Mouse (Mus musculus): Measurements from ENCODE around the gene Stab1. TPM values are rescaled to one million over a fixed set of nuclear protein-coding genes. Genes with fewer than 3 reads are reported as not detected.

The Stab1 gene
- polyA plus RNA-seq, 1 experiment from 2014 or later = 26.4 TPM

DNA sequence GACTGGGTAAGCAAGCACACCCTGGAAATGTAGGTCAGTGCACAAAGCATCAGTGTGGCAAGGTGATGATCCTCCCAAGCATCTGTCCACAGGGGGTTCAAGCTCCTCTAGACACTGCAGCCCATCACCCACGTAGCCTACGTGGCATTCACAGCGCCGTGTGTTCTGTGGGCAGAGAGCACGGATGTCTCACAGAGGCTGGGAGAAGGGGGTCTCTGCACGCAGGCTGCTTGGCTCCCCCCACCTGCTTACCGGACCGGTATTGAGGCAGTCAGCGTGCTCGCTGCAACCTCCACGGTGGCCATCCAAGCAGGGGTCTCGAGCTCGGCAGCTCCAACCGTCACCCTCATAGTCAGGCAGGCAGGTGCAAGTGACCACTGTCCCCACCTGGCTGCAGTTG, 27.4 kb downstream of the Stab1 start:
- no peak overlapping the region for H3K4me2 ChIP-seq (ENCODE audit: low read length)
- WGBS = 92% methylated on average over 14 of the region's 14 CpGs
- no peak for ATAC-seq (replicated peaks; ENCODE audit: low FRiP score, low read depth)

GRCm38 (mm10) chr14:31140141-31140540, 28.3 kb downstream of the Stab1 start:
- H3K4me1 ChIP-seq (replicated peaks; ENCODE audit: insufficient read depth, low read length) = no peaks in the 10 kb centered on the region
- no peak overlapping the region for H3K27ac ChIP-seq
- H3K9me3 ChIP-seq (replicated peaks; ENCODE audit: low read length) = no peaks in the 10 kb centered on the region
- peaks cover 50% of the 10 kb centered on the region for H3K36me3 ChIP-seq (ENCODE audit: insufficient read depth, low read length)
- no peak overlapping the region for H3K4me2 ChIP-seq (ENCODE audit: low read length)
- no peak overlapping the region for H3K9ac ChIP-seq (ENCODE audit: low read depth, low read length)
- ATAC-seq (replicated peaks; ENCODE audit: low FRiP score, low read depth) (no peak), DNase-seq (ENCODE audit: low spot score) (no peak)
- 88% methylated on average over 15 of the region's 15 CpGs for WGBS
- no peak overlapping the region for H3K4me3 ChIP-seq (replicated peaks; ENCODE audit: low read depth, low read length)
- H3K27me3 ChIP-seq (ENCODE audit: insufficient read depth, low read length) = no peaks in the 10 kb centered on the region
- TF ChIP-seq CTCF (IDR thresholded peaks at IDR 0.05; ENCODE audit: low read depth) = no peak

More for the DNA sequence above, 27.4 kb downstream of the Stab1 start:
- no peak overlapping the region for H3K4me3 ChIP-seq (replicated peaks; ENCODE audit: low read depth, low read length)
- TF ChIP-seq CTCF (IDR thresholded peaks at IDR 0.05; ENCODE audit: low read depth) = no peak
- peaks cover 41% of the 10 kb centered on the region for H3K36me3 ChIP-seq (ENCODE audit: insufficient read depth, low read length)
- H3K27ac ChIP-seq = no peak overlapping the region
- H3K27me3 ChIP-seq (ENCODE audit: insufficient read depth, low read length) = no peaks in the 10 kb centered on the region
- DNase-seq (ENCODE audit: low spot score) = no peak
- no peak overlapping the region for H3K9ac ChIP-seq (ENCODE audit: low read depth, low read length)
- no peaks in the 10 kb centered on the region for H3K9me3 ChIP-seq (replicated peaks; ENCODE audit: low read length)
- H3K4me1 ChIP-seq (replicated peaks; ENCODE audit: insufficient read depth, low read length) = no peaks in the 10 kb centered on the region

DNA sequence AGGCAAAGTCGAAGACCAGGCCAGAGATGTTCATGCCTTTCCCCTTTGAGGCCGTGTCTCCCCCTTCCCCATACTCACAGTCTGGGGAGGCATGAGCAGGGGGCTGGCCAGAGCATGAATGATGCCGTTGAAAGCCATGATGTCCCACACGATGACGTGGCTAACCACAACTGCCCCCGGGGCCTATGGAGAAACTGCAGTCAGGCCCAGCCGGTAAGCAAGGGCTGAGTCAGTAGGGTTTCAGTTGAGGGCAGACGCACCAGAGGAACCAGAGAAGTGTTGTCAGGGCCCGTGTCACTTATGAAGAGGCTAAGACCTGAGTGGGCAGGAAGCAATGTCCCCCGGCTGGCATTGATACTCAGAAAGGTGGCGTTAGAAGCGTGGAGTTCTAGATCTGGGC, 28.8 kb downstream of the Stab1 start:
- Histone ChIP-seq H3K4me2 (ENCODE audit: low read length) (no peak overlapping the region), H3K4me1 (replicated peaks; ENCODE audit: insufficient read depth, low read length) (no peaks in the 10 kb centered on the region), H3K27me3 (ENCODE audit: insufficient read depth, low read length) (no peaks in the 10 kb centered on the region), H3K4me3 (replicated peaks; ENCODE audit: low read depth, low read length) (no peak overlapping the region), H3K9ac (ENCODE audit: low read depth, low read length) (no peak overlapping the region), H3K36me3 (ENCODE audit: insufficient read depth, low read length) (peaks cover 50% of the 10 kb centered on the region), H3K27ac (no peak overlapping the region), H3K9me3 (replicated peaks; ENCODE audit: low read length) (no peaks in the 10 kb centered on the region)
- ATAC-seq (replicated peaks; ENCODE audit: low FRiP score, low read depth) = no peak
- TF ChIP-seq CTCF (IDR thresholded peaks at IDR 0.05; ENCODE audit: low read depth) = no peak
- DNase-seq (ENCODE audit: low spot score) = no peak
- 84% methylated on average over 12 of the region's 12 CpGs for whole genome bisulfite sequencing

- Histone ChIP-seq H3K36me3 (ENCODE audit: insufficient read depth, low read length) (peaks cover 50% of the 10 kb centered on the region), H3K9ac (ENCODE audit: low read depth, low read length) (no peak overlapping the region), H3K4me2 (ENCODE audit: low read length) (no peak overlapping the region), H3K27me3 (ENCODE audit: insufficient read depth, low read length) (no peaks in the 10 kb centered on the region), H3K4me3 (replicated peaks; ENCODE audit: low read depth, low read length) (no peak overlapping the region), H3K4me1 (replicated peaks; ENCODE audit: insufficient read depth, low read length) (no peaks in the 10 kb centered on the region), H3K27ac (no peak overlapping the region), H3K9me3 (replicated peaks; ENCODE audit: low read length) (no peaks in the 10 kb centered on the region)
- no peak for TF ChIP-seq CTCF (IDR thresholded peaks at IDR 0.05; ENCODE audit: low read depth)
- 86% methylated on average over 9 of the region's 9 CpGs for WGBS
- DNase-seq (ENCODE audit: low spot score) (no peak), ATAC-seq (replicated peaks; ENCODE audit: low FRiP score, low read depth) (no peak)
Measured at GRCm38 (mm10) chr14:31138897-31139429, 29.5 kb downstream of the Stab1 start.

DNA sequence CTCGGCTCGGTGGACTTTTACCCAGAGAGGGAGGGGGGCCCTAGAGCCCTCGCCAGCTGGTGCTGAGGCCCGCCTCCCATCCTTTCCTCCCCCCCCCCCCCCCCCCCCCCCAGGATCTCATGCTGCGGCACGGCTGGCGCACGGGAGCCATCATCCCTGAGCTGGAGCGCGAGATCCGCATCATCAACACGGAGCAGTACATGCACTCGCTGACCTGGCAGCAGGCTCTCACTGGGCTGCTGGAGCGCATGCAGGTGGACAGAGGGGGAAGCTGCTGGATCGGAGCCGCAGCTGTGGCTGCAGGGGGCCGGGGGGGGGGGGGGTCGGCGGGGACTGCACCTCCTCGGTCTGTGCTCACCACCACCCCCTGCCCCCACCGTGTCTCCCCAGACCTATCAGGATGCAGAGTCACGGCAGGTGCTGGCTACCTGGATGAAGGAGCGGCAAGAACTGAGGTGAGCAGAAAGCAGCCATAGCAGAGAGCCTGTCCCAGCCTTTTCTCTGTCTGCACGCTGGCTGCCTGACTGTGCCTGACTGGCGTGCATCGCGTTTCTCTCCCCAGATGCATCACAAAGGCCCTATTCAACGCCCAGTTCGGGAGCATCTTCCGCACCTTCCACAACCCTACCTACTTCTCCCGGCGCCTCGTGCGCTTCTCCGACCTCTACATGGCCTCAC, 30.1 kb downstream of the Stab1 start:
- ATAC-seq (replicated peaks; ENCODE audit: low FRiP score, low read depth) (peak; percentile 47; the same call in 1 of the 2 replicates), DNase-seq (ENCODE audit: low spot score) (no peak)
- no peak for TF ChIP-seq CTCF (IDR thresholded peaks at IDR 0.05; ENCODE audit: low read depth)
- Histone ChIP-seq H3K4me2 (ENCODE audit: low read length) (no peak overlapping the region), H3K36me3 (ENCODE audit: insufficient read depth, low read length) (peaks cover 50% of the 10 kb centered on the region), H3K4me1 (replicated peaks; ENCODE audit: insufficient read depth, low read length) (peaks cover under 1% of the 10 kb centered on the region; the same call in 1 of the 2 replicates), H3K27me3 (ENCODE audit: insufficient read depth, low read length) (no peaks in the 10 kb centered on the region), H3K4me3 (replicated peaks; ENCODE audit: low read depth, low read length) (no peak overlapping the region), H3K9ac (ENCODE audit: low read depth, low read length) (no peak overlapping the region), H3K27ac (0 out of 2 replicates have a peak overlapping the region, but pooled peaks have one; percentile 68), H3K9me3 (replicated peaks; ENCODE audit: low read length) (no peaks in the 10 kb centered on the region)
- WGBS = 76% methylated on average over 26 of the region's 35 CpGs

- DNase-seq (ENCODE audit: low spot score) = peak; percentile 49
- TF ChIP-seq CTCF (IDR thresholded peaks at IDR 0.05; ENCODE audit: low read depth) = no peak
- Histone ChIP-seq H3K4me2 (ENCODE audit: low read length) (no peak overlapping the region), H3K27me3 (ENCODE audit: insufficient read depth, low read length) (no peaks in the 10 kb centered on the region), H3K9me3 (replicated peaks; ENCODE audit: low read length) (no peaks in the 10 kb centered on the region), H3K9ac (ENCODE audit: low read depth, low read length) (no peak overlapping the region), H3K27ac (peak overlapping the region; percentile 68), H3K4me3 (replicated peaks; ENCODE audit: low read depth, low read length) (no peak overlapping the region), H3K4me1 (replicated peaks; ENCODE audit: insufficient read depth, low read length) (peaks cover 6% of the 10 kb centered on the region), H3K36me3 (ENCODE audit: insufficient read depth, low read length) (peaks cover 48% of the 10 kb centered on the region)
- WGBS = 57% methylated on average over 11 of the region's 11 CpGs
- ATAC-seq (replicated peaks; ENCODE audit: low FRiP score, low read depth) = 0 out of 2 replicates have a peak, but pooled peaks have one; percentile 1
Measured at GRCm38 (mm10) chr14:31137791-31138190, 30.6 kb downstream of the Stab1 start.

Data from kidney, postnatal 0 days (tissue).